Mouse (Mus musculus): ENCODE results near the gene Fezf1.

DNA sequence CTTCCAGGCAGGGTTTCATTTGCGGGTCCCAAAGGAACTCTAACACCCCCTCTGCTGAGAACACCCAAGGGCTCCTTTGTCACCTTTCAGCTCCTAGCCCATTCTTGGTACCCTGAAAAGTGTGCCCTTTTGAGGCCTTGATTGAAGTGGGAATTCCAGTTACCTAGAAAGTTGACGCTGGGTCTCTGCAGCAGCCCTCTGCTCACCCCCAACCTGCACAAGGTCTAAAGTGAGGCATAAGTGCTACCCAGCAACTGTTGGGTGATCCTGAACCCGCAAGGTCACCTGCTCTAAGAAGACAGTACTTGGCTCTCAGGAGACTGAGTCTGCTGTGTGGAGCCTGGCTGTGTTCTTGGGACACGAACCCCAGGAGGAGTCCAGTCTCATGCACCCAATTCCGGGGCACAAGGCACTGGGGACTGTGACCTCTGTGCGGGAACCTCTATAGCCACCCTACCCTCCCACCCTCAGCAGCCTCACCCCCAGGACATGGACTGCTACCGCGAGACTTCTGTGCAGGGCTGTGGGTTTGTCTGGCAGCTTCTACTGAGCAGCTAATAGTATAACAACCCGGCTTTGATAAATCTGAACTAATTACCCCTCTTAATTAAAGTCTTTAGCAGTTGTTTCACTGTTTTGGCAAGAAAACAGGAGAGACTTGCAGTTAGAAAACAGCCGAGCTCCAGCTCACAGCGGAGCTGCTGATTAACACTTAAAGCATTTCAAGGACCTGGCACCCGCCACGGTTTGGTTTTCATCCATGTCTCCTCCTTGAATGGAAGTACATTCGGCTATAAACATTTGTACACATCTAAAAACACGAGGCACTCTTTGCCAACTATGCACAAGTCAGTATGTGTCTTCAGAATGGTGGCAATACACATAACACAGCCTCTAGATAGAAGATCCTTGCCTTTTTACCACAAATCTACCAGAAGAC is 4.1 kb downstream of the Fezf1 start:
- TF ChIP-seq ZNF384 (IDR thresholded peaks at IDR 0.05; ENCODE audit: low read depth, low read length) (no peak), MAFK (IDR thresholded peaks at IDR 0.05; ENCODE audit: insufficient read depth, low read depth, low read length) (no peak), ZC3H11A (IDR thresholded peaks at IDR 0.05; ENCODE audit: borderline replicate concordance, low read depth, low read length) (no peak)
